Mouse (Mus musculus) heart, postnatal 4 days (tissue): ENCODE results near the gene Smad3. TPM values are rescaled to one million over a fixed set of nuclear protein-coding genes. Genes with fewer than 3 reads are reported as not detected.

ENCODE experiments used
- DNase-seq: peaks from one replicate; pipeline ENCODE4 v3.0.0; 2021
- total RNA-seq, 2 experiments: library from RNA; stranded (reverse); gene quantifications; 2 replicates each; pipeline ENCODE4 v1.2.3; 2021

Smad3 gene
- total RNA-seq, 2 experiments from 2014 or later: 20.7 to 20.9 TPM

- DNase-seq: no peak
These were observed 37.9 kb downstream of the Smad3 start for GRCm38 (mm10) chr9:63719770-63720440.

DNA sequence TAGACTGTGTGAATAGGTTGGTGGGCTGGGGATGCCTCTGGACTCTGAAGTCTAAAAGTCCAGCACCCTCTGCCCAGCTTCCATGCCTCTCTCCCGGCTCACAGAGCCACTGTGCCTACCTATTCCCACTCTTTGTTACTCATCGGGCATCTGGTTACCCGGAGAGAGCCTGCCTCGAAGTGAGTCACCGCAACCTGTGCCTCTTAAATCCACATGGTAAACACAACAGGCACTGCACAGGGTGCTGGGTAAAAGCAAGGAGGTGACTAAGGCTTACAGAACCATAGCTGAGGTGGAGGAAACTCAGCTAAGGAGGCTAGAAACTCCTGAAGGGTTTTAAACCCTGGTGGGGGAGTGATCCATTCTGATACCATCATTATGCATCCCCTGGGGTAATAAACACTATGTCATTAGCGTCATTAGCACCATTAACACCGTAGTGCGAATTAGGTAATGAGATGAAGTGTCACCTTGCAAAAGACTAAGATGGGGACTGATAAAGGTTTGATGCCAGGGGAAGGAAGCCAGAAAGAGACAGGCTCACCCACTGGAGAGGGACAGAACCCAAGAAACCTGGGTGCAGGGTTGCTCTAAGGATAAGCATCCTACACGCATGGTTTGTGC, 38.9 kb downstream of the Smad3 start:
- DNase-seq: no peak

- DNase-seq: no peak
These were observed 39.6 kb downstream of the Smad3 start for GRCm38 (mm10) chr9:63718170-63718569.

GRCm38 (mm10) chr9:63717474-63718005, 40.3 kb downstream of the Smad3 start:
- DNase-seq: no peak

DNA sequence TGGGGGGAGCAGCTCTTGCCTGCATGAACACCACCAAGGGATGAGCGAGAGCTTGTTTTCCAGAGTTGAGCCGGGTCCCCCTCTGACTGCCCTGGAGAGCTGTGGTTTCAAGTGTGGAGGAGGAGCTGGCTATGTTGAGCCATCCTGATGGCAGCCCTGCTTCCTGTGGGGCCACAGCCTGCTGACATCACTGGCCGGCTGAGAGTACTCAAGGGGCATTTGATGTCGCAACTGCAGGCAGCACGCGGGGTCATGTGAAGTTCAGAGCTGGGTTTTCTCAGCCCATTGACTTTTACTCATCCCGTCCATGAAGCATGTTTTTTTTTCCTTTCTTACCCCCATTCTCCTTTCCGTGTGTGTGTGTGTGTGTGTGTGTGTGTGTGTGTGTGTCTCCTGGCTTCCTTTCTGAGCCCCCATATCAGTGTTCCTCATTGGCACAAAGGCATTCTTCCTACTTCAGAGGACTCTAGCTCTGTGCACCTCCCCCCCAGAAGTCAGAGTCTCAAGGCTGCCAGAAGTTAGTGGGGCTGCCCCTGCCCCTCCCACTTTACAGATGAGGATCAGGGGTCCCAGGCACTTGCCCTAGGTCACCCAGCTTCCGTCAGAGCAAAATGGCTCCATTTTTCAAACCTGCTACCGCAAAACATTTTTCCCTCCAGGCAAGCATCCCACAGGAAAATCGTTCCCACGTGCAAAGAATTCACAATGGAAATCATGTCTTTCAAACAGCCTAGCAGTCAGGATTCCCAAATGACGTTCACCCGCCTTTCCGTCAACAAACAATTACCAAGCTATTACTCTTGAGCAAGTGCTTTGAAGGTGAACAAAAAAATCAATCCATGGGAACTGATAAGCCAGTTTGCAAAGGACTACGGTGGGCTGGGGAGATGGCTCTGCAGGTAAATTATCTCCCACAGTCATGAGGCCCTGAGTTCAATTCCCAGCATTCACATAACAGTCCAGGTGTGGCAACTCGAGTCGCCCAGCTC, 41.4 kb downstream of the Smad3 start:
- DNase-seq: peak; percentile 75

GRCm38 (mm10) chr9:63714572-63714971, 43.2 kb downstream of the Smad3 start:
- no peak for DNase-seq

GRCm38 (mm10) chr9:63712838-63713237, 45.0 kb downstream of the Smad3 start:
- peak; percentile 45 for DNase-seq

- peak; percentile 62 for DNase-seq
These were observed 46.1 kb downstream of the Smad3 start for GRCm38 (mm10) chr9:63711580-63712230.

- no peak for DNase-seq
These were observed 47.9 kb downstream of the Smad3 start for GRCm38 (mm10) chr9:63709857-63710256.

DNA sequence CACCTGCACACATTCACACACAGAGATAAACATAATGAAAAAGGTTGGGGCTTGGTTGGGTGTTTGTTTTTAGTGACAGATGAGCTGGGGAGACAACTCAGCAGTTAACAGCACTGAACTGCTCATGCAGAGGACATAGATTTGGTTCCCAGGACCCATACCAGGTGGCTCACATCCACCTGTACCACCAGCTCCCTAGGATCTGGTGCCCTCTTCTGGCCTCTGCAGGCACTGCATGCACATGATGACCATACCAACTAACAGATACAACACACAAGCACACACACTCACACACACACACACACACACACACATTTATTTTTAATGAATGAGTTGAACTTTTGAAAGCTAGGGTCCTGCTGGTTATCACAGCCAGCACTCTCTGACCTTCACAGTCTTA, 48.5 kb downstream of the Smad3 start:
- no peak for DNase-seq

GRCm38 (mm10) chr9:63707816-63708588, 49.8 kb downstream of the Smad3 start:
- no peak for DNase-seq

- DNase-seq: peak; percentile 79
These were observed 51.6 kb downstream of the Smad3 start for GRCm38 (mm10) chr9:63706152-63706733.

- no peak for DNase-seq
These were observed 52.6 kb downstream of the Smad3 start for GRCm38 (mm10) chr9:63704979-63705751.

GRCm38 (mm10) chr9:63704131-63704530, 53.7 kb downstream of the Smad3 start:
- DNase-seq: no peak

- no peak for DNase-seq
These were observed 54.5 kb downstream of the Smad3 start for GRCm38 (mm10) chr9:63703236-63703785.

DNA sequence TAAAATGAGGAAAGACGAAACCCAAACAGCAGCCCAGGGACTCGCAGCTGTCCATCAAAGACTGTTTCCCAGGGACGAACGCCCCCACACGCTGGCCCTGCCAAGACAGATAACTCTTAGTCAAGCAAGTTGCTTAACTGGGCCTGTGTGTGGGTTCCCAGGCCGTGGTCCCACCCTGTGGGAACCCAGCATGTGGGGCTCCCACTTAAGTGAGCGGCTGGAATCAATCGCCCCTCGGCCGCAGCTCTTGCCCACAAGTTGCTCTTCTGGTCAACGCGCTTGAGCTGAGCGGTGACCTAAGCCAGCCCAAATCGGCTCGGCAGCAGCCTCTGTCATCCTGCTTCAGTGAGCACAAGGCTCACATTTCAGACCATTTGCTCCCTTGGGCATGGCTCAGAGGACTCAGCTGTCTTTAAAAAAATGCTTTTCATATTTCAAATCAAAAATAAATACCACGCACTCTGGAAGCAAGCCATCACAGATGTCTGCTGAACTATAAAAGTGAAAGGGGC, 55.2 kb downstream of the Smad3 start:
- peak; percentile 45 for DNase-seq

GRCm38 (mm10) chr9:63701957-63702309, 55.9 kb downstream of the Smad3 start:
- no peak for DNase-seq

DNA sequence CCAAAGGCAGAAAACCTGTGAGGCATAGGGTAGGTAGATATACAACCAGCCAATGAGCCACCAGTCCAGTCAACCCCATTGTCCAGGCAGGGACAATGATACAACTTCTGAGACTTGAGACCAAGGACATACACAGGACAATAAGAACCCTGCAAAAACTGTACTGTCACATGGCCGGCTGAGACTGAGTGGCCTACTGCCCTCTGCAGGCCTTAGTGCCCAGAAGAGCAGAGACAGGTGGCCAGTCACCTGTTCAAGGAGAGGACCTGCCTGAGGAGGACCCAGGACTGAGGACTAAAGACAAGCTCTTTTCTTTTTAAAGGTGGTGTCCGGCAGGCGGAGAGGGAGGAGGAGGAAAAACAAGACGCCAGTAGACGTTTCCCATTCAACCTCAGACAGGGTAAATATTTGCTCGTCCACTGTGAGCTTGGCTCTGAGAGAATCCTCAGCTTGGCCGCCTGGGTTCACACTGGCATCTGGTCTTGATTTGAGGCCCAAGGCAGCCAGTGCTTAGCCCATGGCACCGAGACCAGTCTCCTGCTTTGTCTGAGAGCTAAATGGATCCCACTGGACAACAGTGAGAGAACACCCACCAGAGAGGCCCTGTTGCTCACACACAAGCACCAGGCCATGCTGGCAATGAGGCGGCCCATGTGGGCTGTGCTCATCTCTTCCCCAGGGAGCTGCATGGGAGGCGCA, 56.4 kb downstream of the Smad3 start:
- DNase-seq: no peak

- DNase-seq: no peak
These were observed 58.6 kb downstream of the Smad3 start for GRCm38 (mm10) chr9:63699145-63699544.
